Mouse (Mus musculus) liver, embryonic 11.5 days (tissue): ENCODE measurements around the gene Crybb3. TPM values are rescaled to one million over a fixed set of nuclear protein-coding genes. Genes with fewer than 3 reads are reported as not detected.

Experiments used
- ATAC-seq: fragments of 200-750 bp; cut with Nextera tagmentation; replicated peaks from 2 replicates; pipeline ENCODE4 v1.8.0; 2017; ENCODE audit warnings: moderate number of reproducible peaks, mild to moderate bottlenecking, moderate TSS enrichment, moderate library complexity; ENCODE audit not compliant: low FRiP score
- DNase-seq: peaks from one replicate; pipeline ENCODE4 v3.0.0-alpha.2; 2017; ENCODE audit warnings: low spot score
- H3K27ac ChIP-seq: fragments of 300-500 bp; sonication (generic); 2 replicates; pipeline ENCODE4 v1.5.1; 2014; ENCODE audit warnings: mild to moderate bottlenecking, low read depth, low read length, control low read depth
- H3K27me3 ChIP-seq: fragments of 300-500 bp; sonication (generic); replicated peaks from 2 replicates; pipeline ENCODE4 v1.6.1; 2014; ENCODE audit warnings: low read length, mixed read lengths; ENCODE audit not compliant: control insufficient read depth, insufficient read depth
- H3K36me3 ChIP-seq: fragments of 300-500 bp; sonication (generic); 2 replicates; pipeline ENCODE4 v1.6.1; 2014; ENCODE audit warnings: mild to moderate bottlenecking, low read length, moderate library complexity, mixed read lengths; ENCODE audit not compliant: control insufficient read depth, insufficient read depth
- H3K4me1 ChIP-seq: fragments of 300-500 bp; sonication (generic); replicated peaks from 2 replicates; pipeline ENCODE4 v1.6.1; 2014; ENCODE audit warnings: low read length, mixed read lengths; ENCODE audit not compliant: control insufficient read depth, insufficient read depth
- H3K4me2 ChIP-seq: fragments of 300-500 bp; sonication (generic); 2 replicates; pipeline ENCODE4 v1.6.1; 2014; ENCODE audit warnings: mild to moderate bottlenecking, control low read depth, moderate library complexity
- H3K4me3 ChIP-seq: fragments of 300-500 bp; sonication (generic); 2 replicates; pipeline ENCODE4 v1.5.1; 2014; ENCODE audit warnings: low read depth, low read length, control low read depth
- H3K9ac ChIP-seq: fragments of 300-500 bp; sonication (generic); 2 replicates; pipeline ENCODE4 v1.6.1; 2014; ENCODE audit warnings: low read depth, low read length, control low read depth
- H3K9me3 ChIP-seq: fragments of 300-500 bp; sonication (generic); 2 replicates; pipeline ENCODE4 v1.6.1; 2016; ENCODE audit warnings: low read length, inconsistent platforms, mixed read lengths; ENCODE audit not compliant: control insufficient read depth
- WGBS: fragments of 180-500 bp; shearing (Covaris S2); extraction: QIAGEN DNeasy Blood & Tissue Kit; methylation state at CpG from one replicate; pipeline ENCODE4 v1.1.7; 2014; 5-methylcytosine and 5-hydroxymethylcytosine counted together
- polyA plus RNA-seq: library from polyadenylated mRNA; unstranded; fragments of >200 nt; fragmentation: Nextera tagmentation; extraction: Ambion mirVana; gene quantifications from 2 replicates; pipeline ENCODE4 v1.2.1, GENCODE M21; 2014

Gene Crybb3
- polyA plus RNA-seq, 1 experiment from 2014 or later, result 0.49 TPM

DNA sequence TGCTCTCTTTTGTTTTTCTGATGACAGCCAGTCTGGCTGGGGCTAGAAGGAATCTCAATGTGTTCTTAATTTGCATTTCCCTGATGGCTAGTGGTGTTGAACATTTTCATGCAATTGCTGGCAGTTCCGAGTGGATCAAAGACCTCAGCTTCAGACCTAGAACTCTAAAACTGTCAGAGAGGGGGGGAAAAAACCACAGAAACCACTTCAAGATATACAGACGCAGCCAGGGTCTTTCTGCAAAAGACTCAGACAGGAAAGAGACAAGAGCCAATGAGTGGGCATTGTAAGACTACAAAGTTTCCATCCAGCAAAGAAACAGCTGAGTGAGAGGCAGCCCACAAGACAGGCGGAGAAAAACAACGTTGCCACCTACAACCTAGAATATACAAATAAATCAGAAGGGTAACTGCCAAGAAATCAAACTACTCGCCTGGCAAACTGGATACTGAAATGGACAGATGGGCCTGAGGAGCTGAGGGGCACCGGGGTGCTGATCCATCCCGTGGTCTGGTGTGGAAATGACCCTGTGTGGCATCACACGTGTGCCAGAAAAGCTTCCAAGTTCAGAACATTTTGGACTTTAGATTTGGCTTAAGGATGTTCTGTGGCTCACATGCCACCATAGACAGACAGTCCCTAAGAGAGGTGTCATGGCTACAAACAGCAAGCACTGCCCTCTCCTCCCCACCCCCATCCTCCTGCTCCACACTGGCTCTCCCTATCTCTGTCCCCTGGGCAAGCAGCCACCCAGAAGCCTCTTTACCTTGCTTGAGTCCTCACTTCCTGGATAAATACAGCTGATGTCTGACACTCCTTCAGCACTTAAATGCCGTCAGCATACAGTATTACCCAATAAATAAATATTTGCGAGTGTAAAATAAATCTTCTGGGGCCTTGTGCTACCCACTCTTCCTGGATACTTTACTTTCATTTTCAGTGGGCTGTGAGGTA lies 46.0 kb downstream of the Crybb3 start:
- Histone ChIP-seq H3K27ac (no peak overlapping the region), H3K4me1 (no peaks in the 10 kb centered on the region), H3K36me3 (no peaks in the 10 kb centered on the region), H3K27me3 (no peaks in the 10 kb centered on the region), H3K9me3 (no peaks in the 10 kb centered on the region), H3K4me2 (no peak overlapping the region), H3K9ac (no peak overlapping the region), H3K4me3 (no peak overlapping the region)
- ATAC-seq, result no peak
- no peak for DNase-seq
- 48% methylated on average over 10 of the region's 10 CpGs for WGBS

DNA sequence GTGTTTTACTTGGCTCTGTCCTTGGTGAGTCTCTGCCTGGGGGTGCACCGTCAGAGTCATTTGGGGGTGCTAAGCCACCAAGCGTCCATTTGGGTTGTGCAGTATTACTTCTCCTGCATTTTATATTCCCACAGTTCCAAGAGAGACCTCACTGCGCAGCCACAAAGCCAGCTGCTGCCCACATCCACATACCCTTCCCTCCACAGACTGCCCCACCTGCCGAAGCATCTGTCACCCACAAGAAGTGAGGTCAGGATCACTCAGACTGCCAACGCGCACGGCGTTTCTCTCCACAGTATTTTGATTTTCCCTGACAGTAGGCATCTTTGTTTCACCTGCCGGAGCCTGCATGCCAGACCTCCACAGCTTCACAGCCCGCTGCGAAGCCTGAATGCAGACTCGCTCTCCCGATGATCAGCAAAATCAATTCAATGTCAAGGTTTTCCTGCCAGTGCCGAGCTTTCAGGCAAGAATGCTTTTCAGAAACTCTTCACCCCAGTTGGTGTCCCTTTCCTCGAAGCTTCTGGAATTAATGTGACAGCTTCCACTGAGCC lies 50.1 kb downstream of the Crybb3 start:
- H3K9me3 ChIP-seq, result no peaks in the 10 kb centered on the region
- WGBS, result 72% methylated on average over 15 of the region's 15 CpGs
- no peak overlapping the region for H3K27ac ChIP-seq
- no peaks in the 10 kb centered on the region for H3K27me3 ChIP-seq
- H3K36me3 ChIP-seq, result no peaks in the 10 kb centered on the region
- no peak overlapping the region for H3K9ac ChIP-seq
- no peak overlapping the region for H3K4me3 ChIP-seq
- ATAC-seq, result no peak
- no peak for DNase-seq
- no peak overlapping the region for H3K4me2 ChIP-seq
- H3K4me1 ChIP-seq, result no peaks in the 10 kb centered on the region

DNA sequence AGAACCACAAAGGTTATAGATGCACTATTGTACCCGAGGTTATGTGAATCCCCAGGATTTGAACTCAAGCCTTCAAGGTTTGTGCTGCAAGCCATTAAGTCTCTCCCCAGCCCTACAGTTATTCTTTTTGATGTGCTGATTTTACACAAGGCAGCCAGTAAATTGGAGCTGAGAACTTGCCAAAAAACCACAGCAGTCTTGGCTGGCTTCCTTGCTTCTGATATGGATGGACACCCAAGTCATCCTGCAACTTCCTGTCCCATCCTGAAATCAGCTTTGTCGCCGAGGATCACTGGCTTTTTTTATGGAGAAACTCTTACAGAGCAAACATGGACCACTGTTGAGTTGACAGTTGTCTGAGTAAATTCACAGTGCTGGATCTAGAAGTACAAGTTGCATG lies 51.3 kb downstream of the Crybb3 start:
- WGBS, result 60% methylated on average over 3 of the region's 3 CpGs
- H3K9ac ChIP-seq, result no peak overlapping the region
- H3K27ac ChIP-seq, result no peak overlapping the region
- no peaks in the 10 kb centered on the region for H3K9me3 ChIP-seq
- ATAC-seq (no peak), DNase-seq (no peak)
- no peaks in the 10 kb centered on the region for H3K4me1 ChIP-seq
- H3K4me2 ChIP-seq, result no peak overlapping the region
- H3K36me3 ChIP-seq, result no peaks in the 10 kb centered on the region
- H3K4me3 ChIP-seq, result no peak overlapping the region
- no peaks in the 10 kb centered on the region for H3K27me3 ChIP-seq

DNA sequence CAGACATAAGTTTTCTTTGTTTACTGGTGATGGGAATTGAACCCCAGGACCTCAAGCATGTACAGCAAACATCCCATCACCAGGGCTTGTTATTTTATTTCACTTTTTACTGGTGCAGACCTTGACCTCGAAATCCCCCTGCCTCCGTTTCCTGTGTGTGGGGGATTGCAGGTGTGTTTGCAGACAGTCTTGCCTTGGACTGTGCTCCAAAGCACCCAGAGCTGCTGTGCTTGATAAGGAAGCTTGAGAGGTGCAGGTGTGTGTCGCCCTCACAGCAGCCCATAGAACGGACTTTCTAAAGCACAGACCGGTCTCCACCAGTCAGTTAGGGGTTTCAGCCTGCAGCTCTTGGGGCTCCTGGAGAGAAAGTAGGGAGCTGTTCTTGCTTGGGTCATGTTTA lies 54.7 kb downstream of the Crybb3 start:
- Histone ChIP-seq H3K36me3 (no peaks in the 10 kb centered on the region), H3K27ac (no peak overlapping the region), H3K4me3 (no peak overlapping the region), H3K4me1 (peaks cover 5% of the 10 kb centered on the region; the same call in 1 of the 2 replicates), H3K27me3 (no peaks in the 10 kb centered on the region), H3K4me2 (no peak overlapping the region), H3K9ac (no peak overlapping the region), H3K9me3 (no peaks in the 10 kb centered on the region)
- DNase-seq (no peak), ATAC-seq (no peak)
- WGBS, result 66% methylated on average over 5 of the region's 5 CpGs

Other genes starting within 250 kb of the Crybb3 start
- gene Myo18b, start 185.2 kb downstream of the Crybb3 start, polyA plus RNA-seq, result 0.30 and 0.60 TPM in 2 replicates
- 3.8 and 4.2 TPM in 2 replicates for gene Grk3, start 65.8 kb downstream of the Crybb3 start, polyA plus RNA-seq
- gene Crybb2, start 11.5 kb downstream of the Crybb3 start, polyA plus RNA-seq, result not detected in 2 replicates
- 1.8 and 2.2 TPM in 2 replicates for gene 2900026A02Rik, start 139.7 kb upstream of the Crybb3 start, polyA plus RNA-seq
- 0.09 TPM in 1 of 2 replicates, not detected in the other for gene Tmem211, start 145.3 kb upstream of the Crybb3 start, polyA plus RNA-seq
- 4.9 TPM in 2 replicates for gene Sgsm1, start 229.2 kb upstream of the Crybb3 start, polyA plus RNA-seq